Mouse (Mus musculus): ENCODE measurements at regions not wholly inside any gene's neighbourhood (a gene's known extent, or its start where the extent isn't known, plus 50 kb on each side); places are given as distances from the start of the nearest gene placed in this dataset.
"Not testable (repeated sequence)": the region's sequence is repeated elsewhere in the genome, so short reads cannot be mapped to it uniquely, and the experiment has no call there.

DNA sequence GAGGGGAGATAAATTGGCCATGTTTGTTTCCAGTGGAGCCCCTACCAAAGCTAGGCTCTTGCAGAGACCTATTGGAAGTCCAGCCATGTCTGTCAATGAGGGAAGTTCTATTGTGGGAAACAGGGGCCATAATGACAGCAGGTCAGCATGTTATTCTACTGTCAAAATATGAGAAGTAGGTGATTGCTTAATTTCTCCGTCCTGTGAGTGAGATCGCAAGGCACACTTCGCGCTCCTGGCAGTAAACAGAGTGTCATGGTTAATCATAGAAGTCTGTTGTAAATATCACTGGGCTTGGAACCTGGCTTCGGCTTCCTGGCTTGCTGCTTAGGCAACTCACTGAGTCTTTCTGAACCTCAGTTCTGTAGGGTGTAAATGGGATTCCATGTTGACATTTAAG, 72.5 kb upstream of the Ccdc122 start:
- no peak for ATAC-seq (ENCODE audit: extremely low read depth, insufficient number of reproducible peaks, low FRiP score, poor library complexity, severe bottlenecking)

- ATAC-seq (ENCODE audit: extremely low read depth, insufficient number of reproducible peaks, low FRiP score, poor library complexity, severe bottlenecking) = no peak
Observed at GRCm38 (mm10) chr14:76958875-76959274, 77.7 kb upstream of the Ccdc122 start.

DNA sequence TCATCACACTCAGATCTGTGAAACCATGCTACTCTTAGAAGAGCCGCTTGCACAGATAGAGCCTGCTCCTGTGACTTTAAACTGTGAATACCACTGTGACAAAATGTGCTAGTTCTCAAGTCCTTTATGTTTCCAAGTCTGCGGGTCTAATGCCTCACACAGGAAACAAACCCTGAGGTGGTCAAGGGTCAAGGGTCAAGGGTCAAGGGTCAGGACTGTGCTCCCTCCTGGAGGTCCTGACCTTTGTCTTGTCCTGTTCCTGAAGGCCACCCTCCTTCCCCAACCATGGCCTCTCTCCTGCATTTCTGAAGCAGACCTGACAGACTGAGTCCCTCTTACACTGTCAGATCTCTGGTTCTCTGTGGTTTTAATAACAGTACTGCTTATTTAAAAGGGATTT, 79.4 kb upstream of the Ccdc122 start:
- ATAC-seq (ENCODE audit: extremely low read depth, insufficient number of reproducible peaks, low FRiP score, poor library complexity, severe bottlenecking) = no peak

GRCm38 (mm10) chr14:76953171-76953570, 83.4 kb upstream of the Ccdc122 start:
- no peak for ATAC-seq (ENCODE audit: extremely low read depth, insufficient number of reproducible peaks, low FRiP score, poor library complexity, severe bottlenecking)

GRCm38 (mm10) chr14:76951450-76951849, 85.1 kb upstream of the Ccdc122 start:
- ATAC-seq (ENCODE audit: extremely low read depth, insufficient number of reproducible peaks, low FRiP score, poor library complexity, severe bottlenecking) = no peak

- no peak for ATAC-seq (ENCODE audit: extremely low read depth, insufficient number of reproducible peaks, low FRiP score, poor library complexity, severe bottlenecking)
Observed at GRCm38 (mm10) chr14:76949388-76949787, 87.2 kb upstream of the Ccdc122 start.

DNA sequence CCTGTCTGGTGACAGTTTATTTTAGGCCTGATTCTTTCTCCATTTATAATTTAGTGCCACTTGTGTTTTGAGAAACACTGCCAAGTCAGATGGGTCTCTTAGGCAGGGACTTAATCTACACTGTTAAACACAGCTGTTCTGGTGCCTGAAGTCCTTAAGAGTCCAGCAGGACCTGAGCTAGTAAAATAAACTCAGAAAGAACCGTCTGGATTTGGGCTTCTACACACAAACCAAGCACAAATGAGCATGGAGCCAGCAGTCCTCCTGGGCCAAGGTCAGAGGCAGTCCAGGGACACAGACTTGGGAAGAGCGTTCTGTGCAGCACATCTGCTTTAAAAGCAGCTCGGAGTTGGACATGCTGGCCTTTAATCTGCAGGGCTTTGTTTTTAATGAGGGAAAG, 87.6 kb upstream of the Ccdc122 start:
- no peak for ATAC-seq (ENCODE audit: extremely low read depth, insufficient number of reproducible peaks, low FRiP score, poor library complexity, severe bottlenecking)

GRCm38 (mm10) chr14:76948481-76948880, 88.1 kb upstream of the Ccdc122 start:
- ATAC-seq (ENCODE audit: extremely low read depth, insufficient number of reproducible peaks, low FRiP score, poor library complexity, severe bottlenecking) = no peak

- no peak for ATAC-seq (ENCODE audit: extremely low read depth, insufficient number of reproducible peaks, low FRiP score, poor library complexity, severe bottlenecking)
Observed at GRCm38 (mm10) chr14:76947148-76947547, 89.4 kb upstream of the Ccdc122 start.

GRCm38 (mm10) chr14:76945626-76946025, 90.9 kb upstream of the Ccdc122 start:
- no peak for ATAC-seq (ENCODE audit: extremely low read depth, insufficient number of reproducible peaks, low FRiP score, poor library complexity, severe bottlenecking)

- ATAC-seq (ENCODE audit: extremely low read depth, insufficient number of reproducible peaks, low FRiP score, poor library complexity, severe bottlenecking) = no peak
Observed at GRCm38 (mm10) chr14:76941474-76942212, 94.9 kb upstream of the Ccdc122 start.

DNA sequence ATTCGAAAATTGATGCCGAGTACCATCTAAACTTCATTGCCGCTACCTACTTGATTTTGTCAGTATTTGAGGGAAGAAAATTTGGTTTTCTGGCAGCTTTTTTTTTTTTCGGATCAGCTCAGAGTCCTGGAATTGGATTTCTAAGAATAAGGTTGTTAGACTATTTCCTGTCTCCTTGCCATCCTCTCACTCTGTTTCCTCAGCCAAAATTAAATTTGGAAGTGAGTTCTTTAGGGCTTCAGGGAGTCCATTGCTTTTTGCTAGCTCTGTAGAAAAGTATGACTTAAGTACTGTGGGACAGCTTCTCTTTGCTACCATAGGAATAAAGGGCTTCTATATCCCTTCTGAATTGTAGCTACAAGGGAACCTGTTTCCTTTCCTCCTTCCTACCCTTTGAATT, 96.1 kb upstream of the Ccdc122 start:
- ATAC-seq (ENCODE audit: extremely low read depth, insufficient number of reproducible peaks, low FRiP score, poor library complexity, severe bottlenecking) = no peak

DNA sequence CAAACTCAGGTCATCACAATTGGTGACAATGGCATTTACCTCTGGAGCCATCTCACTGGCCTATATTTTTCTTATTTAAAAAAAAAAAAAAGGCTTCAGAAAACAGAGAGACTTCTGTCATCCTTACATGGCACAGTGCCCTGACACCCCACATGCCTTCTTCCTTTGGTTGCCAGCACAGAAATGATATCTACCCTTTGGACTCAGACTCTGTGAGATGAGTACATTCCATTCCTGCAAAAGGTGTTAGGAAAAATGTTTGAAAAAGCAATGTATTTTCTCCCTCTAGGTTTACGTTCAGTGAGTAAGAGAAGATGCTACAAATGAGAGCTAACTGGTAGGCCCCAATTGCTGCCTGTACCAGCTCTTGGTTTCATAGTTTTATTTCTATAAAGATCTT, 99.9 kb upstream of the Ccdc122 start:
- ATAC-seq (ENCODE audit: extremely low read depth, insufficient number of reproducible peaks, low FRiP score, poor library complexity, severe bottlenecking) = no peak

DNA sequence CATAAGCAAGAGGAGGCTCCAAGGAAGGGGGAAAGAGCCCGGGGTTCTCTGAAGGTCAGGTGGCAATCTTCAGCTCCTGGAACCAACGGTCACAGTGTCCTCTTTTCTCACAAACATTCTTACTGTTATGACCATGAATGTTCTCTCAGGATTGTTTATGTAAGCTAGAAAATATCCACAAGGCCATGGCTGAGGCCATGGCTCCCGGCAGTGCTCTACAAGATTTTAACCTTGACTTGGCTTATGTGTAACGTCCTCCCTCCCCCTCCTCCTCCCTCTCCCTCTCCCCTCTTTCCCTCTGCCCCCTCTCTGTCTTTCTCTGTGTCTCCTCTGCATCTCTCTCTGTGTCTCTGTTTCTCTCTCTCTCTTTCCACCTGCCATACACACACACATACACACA, 100.5 kb upstream of the Ccdc122 start:
- not testable (repeated sequence) for ATAC-seq (ENCODE audit: extremely low read depth, insufficient number of reproducible peaks, low FRiP score, poor library complexity, severe bottlenecking)

DNA sequence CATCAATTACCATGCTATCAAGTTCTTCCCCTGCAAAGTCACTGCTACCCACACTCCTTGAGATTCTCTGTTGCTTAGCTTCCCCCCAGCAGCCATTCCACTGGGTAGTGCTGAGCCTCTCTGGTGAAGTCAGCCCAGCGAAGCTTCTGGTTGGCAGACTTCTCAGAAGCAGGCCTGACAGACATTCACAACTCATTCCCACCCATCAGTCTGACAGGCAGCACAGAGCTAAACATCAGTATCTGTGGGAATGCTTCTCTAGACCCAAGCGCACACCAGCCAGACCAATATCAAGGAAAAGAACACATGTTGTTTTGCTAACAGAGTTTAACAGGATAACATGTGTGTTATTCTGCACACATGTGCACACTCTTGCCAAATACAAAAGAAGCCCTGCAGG, 101.1 kb upstream of the Ccdc122 start:
- ATAC-seq (ENCODE audit: extremely low read depth, insufficient number of reproducible peaks, low FRiP score, poor library complexity, severe bottlenecking) = no peak

- ATAC-seq (ENCODE audit: extremely low read depth, insufficient number of reproducible peaks, low FRiP score, poor library complexity, severe bottlenecking) = no peak
Observed at GRCm38 (mm10) chr14:76932890-76933289, 103.7 kb upstream of the Ccdc122 start.

DNA sequence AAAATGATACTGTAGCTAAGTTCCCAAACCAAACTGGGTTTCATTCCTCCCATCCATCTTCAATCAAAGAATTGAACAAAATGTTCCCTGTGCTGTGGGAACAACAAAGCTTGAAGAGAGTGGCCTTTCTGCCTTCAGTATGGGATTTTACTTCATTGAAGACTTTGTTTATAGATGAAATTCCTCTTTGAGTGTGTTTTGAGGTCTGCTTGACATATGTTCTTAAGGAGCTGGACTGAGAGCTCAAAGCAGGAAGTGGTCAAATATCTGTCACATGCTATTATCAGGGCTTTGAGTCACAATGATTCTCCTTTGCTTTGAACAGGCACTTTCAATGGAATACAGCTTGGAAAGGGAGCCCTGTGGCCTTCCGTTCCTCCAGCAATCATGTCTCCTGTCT, 105.2 kb upstream of the Ccdc122 start:
- no peak for ATAC-seq (ENCODE audit: extremely low read depth, insufficient number of reproducible peaks, low FRiP score, poor library complexity, severe bottlenecking)

DNA sequence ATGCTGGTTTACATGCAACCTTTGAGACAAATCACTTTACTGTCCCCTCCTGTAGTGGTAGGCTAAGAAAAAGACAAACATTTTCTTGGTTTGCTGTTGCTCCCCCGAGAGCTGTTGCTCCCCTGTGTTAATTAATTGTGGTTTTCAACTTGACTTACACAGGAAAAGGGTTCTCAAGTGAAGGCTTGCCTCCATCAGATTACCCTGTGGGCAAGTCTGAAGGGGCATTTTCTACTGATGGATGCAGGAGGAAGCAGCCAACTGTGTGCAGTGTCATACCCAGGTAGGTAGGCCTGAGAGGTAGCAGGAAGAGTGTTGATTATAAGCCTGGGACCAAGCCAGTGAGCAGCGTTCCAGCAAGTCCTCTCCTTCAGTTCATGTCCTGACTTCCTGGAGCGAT, 107.0 kb upstream of the Ccdc122 start:
- ATAC-seq (ENCODE audit: extremely low read depth, insufficient number of reproducible peaks, low FRiP score, poor library complexity, severe bottlenecking) = no peak

DNA sequence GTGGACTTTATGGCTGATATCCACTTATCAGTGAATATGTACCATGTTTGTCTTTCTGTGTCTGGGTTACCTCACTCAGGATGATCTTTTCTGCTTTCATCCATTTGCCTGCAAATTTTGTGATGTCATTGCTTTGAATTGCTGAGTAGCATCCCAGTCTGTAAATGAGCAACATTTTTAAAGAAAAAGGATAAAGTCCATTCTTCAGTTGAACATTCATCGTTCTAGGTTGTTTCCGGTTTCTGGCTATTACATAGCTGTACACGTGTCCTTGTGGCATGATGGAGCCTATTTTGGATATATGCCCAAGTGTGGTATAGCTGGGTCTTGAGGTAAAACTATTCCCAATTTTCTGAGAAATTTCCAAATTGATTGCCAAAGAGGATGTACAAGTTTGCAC, 107.9 kb upstream of the Ccdc122 start:
- ATAC-seq (ENCODE audit: extremely low read depth, insufficient number of reproducible peaks, low FRiP score, poor library complexity, severe bottlenecking) = no peak

DNA sequence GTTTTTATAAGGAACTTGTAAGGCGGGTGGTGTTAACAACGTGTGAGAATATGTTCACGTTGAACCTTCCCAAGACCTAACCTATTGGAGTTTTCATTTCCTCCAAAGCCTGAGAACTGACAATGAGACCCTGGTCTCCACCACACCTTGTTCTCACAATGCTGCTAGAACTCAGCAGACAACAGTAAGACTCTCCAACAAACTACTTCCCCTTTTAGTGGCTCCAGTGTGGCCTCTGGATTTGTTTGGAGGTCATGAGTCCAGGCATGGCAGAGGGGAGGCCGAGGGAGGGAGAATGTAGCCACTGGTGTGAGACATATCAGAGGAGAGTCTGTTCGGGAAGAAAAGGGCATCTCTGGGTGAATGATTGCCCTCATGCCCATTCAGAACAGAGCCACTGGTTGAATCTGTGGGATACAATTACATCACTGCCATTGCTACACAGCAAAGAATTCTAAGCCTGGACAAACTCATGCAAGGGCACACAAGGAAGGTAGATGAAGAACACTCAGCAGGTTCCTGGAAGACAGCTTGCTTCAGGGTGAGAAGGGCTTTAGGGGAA, 109.2 kb upstream of the Ccdc122 start:
- no peak for ATAC-seq (ENCODE audit: extremely low read depth, insufficient number of reproducible peaks, low FRiP score, poor library complexity, severe bottlenecking)

- ATAC-seq (ENCODE audit: extremely low read depth, insufficient number of reproducible peaks, low FRiP score, poor library complexity, severe bottlenecking) = no peak
Observed at GRCm38 (mm10) chr14:76926416-76926815, 110.2 kb upstream of the Ccdc122 start.
